Mouse (Mus musculus) brain, embryonic 14.5 days (tissue): ENCODE data around the gene Gm4450.

ENCODE experiments used
- CTCF ChIP-seq: fragments of 200-500 bp; IDR thresholded peaks from 2 replicates; pipeline ENCODE4 v1.5.1; 2012; ENCODE audit warnings: inconsistent platforms, mild to moderate bottlenecking, moderate library complexity, borderline replicate concordance; ENCODE audit not compliant: insufficient read depth, insufficient read length; ENCODE audit errors: extremely low read depth
- POLR2A ChIP-seq: fragments of 200-500 bp; IDR thresholded peaks from 2 replicates; pipeline ENCODE4 v1.6.1; 2012; ENCODE audit warnings: mild to moderate bottlenecking, inconsistent platforms, borderline replicate concordance; ENCODE audit not compliant: poor library complexity, insufficient read depth, insufficient read length, severe bottlenecking; ENCODE audit errors: extremely low read depth

- TF ChIP-seq POLR2A: no peak
- TF ChIP-seq CTCF: no peak
These were observed 43.2 kb downstream of the Gm4450 start for GRCm38 (mm10) chr3:98413733-98414132.
